Mouse (Mus musculus): ENCODE results near the gene 9030025P20Rik. TPM values are rescaled to one million over a fixed set of nuclear protein-coding genes. Genes with fewer than 3 reads are reported as not detected.
"Not testable (repeated sequence)": the region's sequence is repeated elsewhere in the genome, so short reads cannot be mapped to it uniquely, and the experiment has no call there.

Gene 9030025P20Rik
- polyA plus RNA-seq, 1 experiment from 2014 or later = 11.2 TPM

- WGBS = no CpG with 5 or more reads among the region's 3 CpGs
- not testable (repeated sequence) for H3K9me3 ChIP-seq; H3K36me3 ChIP-seq (replicated peaks); H3K4me3 ChIP-seq; H3K4me1 ChIP-seq; DNase-seq (ENCODE audit: extremely low spot score, low spot score); H3K27ac ChIP-seq; H3K27me3 ChIP-seq (ENCODE audit: poor library complexity, severe bottlenecking)
Measured at GRCm38 (mm10) chr17:15009088-15009487, 30.8 kb downstream of the 9030025P20Rik start.

GRCm38 (mm10) chr17:15009706-15010413 lies 31.6 kb downstream of the 9030025P20Rik start, which contains the start of gene Gm3435:
Gene Gm3435, plus strand, starts transcription at chr17:15010176.
- H3K27me3 ChIP-seq (ENCODE audit: poor library complexity, severe bottlenecking); H3K36me3 ChIP-seq (replicated peaks); H3K27ac ChIP-seq; H3K4me3 ChIP-seq; H3K4me1 ChIP-seq; H3K9me3 ChIP-seq; DNase-seq (ENCODE audit: extremely low spot score, low spot score): not testable (repeated sequence)
- WGBS = no CpG with 5 or more reads among the region's 60 CpGs

- not testable (repeated sequence) for H3K4me3 ChIP-seq; DNase-seq (ENCODE audit: extremely low spot score, low spot score); H3K36me3 ChIP-seq (replicated peaks); H3K27me3 ChIP-seq (ENCODE audit: poor library complexity, severe bottlenecking); H3K27ac ChIP-seq; H3K4me1 ChIP-seq; H3K9me3 ChIP-seq
- 86% methylated on average over 3 of the region's 3 CpGs for WGBS
Measured at GRCm38 (mm10) chr17:15021503-15022220, 43.4 kb downstream of the 9030025P20Rik start.

- not testable (repeated sequence) for H3K27ac ChIP-seq; H3K4me3 ChIP-seq; H3K9me3 ChIP-seq; DNase-seq (ENCODE audit: extremely low spot score, low spot score); H3K4me1 ChIP-seq; H3K36me3 ChIP-seq (replicated peaks); H3K27me3 ChIP-seq (ENCODE audit: poor library complexity, severe bottlenecking)
- no CpG with 5 or more reads among the region's 97 CpGs for WGBS
Measured at GRCm38 (mm10) chr17:15023878-15024492, 45.7 kb downstream of the 9030025P20Rik start.

GRCm38 (mm10) chr17:15024502-15025193 lies 46.4 kb downstream of the 9030025P20Rik start:
- DNase-seq (ENCODE audit: extremely low spot score, low spot score); H3K4me1 ChIP-seq; H3K27ac ChIP-seq; H3K27me3 ChIP-seq (ENCODE audit: poor library complexity, severe bottlenecking); H3K36me3 ChIP-seq (replicated peaks); H3K9me3 ChIP-seq; H3K4me3 ChIP-seq: not testable (repeated sequence)
- no CpG with 5 or more reads among the region's 48 CpGs for WGBS

GRCm38 (mm10) chr17:15025513-15025912 lies 47.2 kb downstream of the 9030025P20Rik start:
- not testable (repeated sequence) for H3K27ac ChIP-seq; H3K4me1 ChIP-seq; H3K36me3 ChIP-seq (replicated peaks); H3K9me3 ChIP-seq; DNase-seq (ENCODE audit: extremely low spot score, low spot score); H3K4me3 ChIP-seq; H3K27me3 ChIP-seq (ENCODE audit: poor library complexity, severe bottlenecking)
- WGBS = no CpG with 5 or more reads among the region's 6 CpGs

GRCm38 (mm10) chr17:15031414-15031813 lies 53.1 kb downstream of the 9030025P20Rik start:
- not testable (repeated sequence) for DNase-seq (ENCODE audit: extremely low spot score, low spot score); H3K27ac ChIP-seq; H3K9me3 ChIP-seq; H3K4me1 ChIP-seq; H3K4me3 ChIP-seq; H3K36me3 ChIP-seq (replicated peaks); H3K27me3 ChIP-seq (ENCODE audit: poor library complexity, severe bottlenecking)
- WGBS = no CpG with 5 or more reads among the region's 4 CpGs

- H3K27ac ChIP-seq; H3K9me3 ChIP-seq; H3K36me3 ChIP-seq (replicated peaks); DNase-seq (ENCODE audit: extremely low spot score, low spot score); H3K27me3 ChIP-seq (ENCODE audit: poor library complexity, severe bottlenecking); H3K4me1 ChIP-seq; H3K4me3 ChIP-seq: not testable (repeated sequence)
- WGBS = no CpG with 5 or more reads among the region's 3 CpGs
Measured at GRCm38 (mm10) chr17:15040455-15040854, 62.2 kb downstream of the 9030025P20Rik start.

Other genes starting within 250 kb of the 9030025P20Rik start
- 5.1 and 5.7 TPM in 2 replicates for gene Wdr27, start 35.3 kb upstream of the 9030025P20Rik start, polyA plus RNA-seq (2016; fragmentation: Nextera tagmentation; extraction: Ambion mirVana)
- gene 1600012H06Rik, start 35.3 kb upstream of the 9030025P20Rik start, polyA plus RNA-seq (2016; fragmentation: Nextera tagmentation; extraction: Ambion mirVana) = 25.9 and 26.1 TPM in 2 replicates
- gene Phf10, start 17.2 kb upstream of the 9030025P20Rik start, polyA plus RNA-seq (2016; fragmentation: Nextera tagmentation; extraction: Ambion mirVana) = 28.2 and 29.3 TPM in 2 replicates
- 0.42 TPM in 1 of 2 replicates, not detected in the other for gene Gm3417, start 322 bp downstream of the 9030025P20Rik start, polyA plus RNA-seq (2016; fragmentation: Nextera tagmentation; extraction: Ambion mirVana)
- gene Gm3435, start 31.7 kb downstream of the 9030025P20Rik start, polyA plus RNA-seq (2016; fragmentation: Nextera tagmentation; extraction: Ambion mirVana) = 8.6 and 11.1 TPM in 2 replicates
- gene Ermard, start 62.7 kb downstream of the 9030025P20Rik start, polyA plus RNA-seq (2016; fragmentation: Nextera tagmentation; extraction: Ambion mirVana) = 98.4 and 101 TPM in 2 replicates
- 0.86 and 1.0 TPM in 2 replicates for gene Tcte3, start 63.0 kb downstream of the 9030025P20Rik start, polyA plus RNA-seq (2016; fragmentation: Nextera tagmentation; extraction: Ambion mirVana)
- gene Gm3448, start 63.1 kb downstream of the 9030025P20Rik start, polyA plus RNA-seq (2016; fragmentation: Nextera tagmentation; extraction: Ambion mirVana) = 4.8 and 6.6 TPM in 2 replicates

All from forebrain, embryonic 10.5 days (tissue).